Mouse (Mus musculus): Measurements from ENCODE around the gene Eef1a2.

Gene Eef1a2

DNA sequence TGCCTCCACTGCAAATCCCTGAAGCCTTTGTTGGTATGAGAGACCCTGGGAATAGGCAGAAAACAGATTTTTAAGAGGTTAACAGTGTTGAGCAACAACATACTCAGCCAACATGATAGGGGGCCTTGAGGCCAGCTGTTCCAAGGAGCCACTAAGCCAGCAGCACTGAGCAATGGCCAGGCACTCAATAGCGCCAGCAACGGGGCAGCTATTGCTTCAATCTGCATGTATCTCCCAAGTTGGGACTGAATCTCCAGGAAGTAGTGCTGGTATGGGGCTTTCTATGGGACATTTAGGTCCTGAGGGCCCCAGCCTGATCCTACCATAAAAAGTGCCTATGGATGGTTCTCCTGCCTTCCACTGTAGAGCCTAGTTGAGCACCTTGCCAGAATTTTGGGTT lies 1.7 kb upstream of the Eef1a2 start:
- DNase-seq (ENCODE audit: low spot score) = no peak

DNA sequence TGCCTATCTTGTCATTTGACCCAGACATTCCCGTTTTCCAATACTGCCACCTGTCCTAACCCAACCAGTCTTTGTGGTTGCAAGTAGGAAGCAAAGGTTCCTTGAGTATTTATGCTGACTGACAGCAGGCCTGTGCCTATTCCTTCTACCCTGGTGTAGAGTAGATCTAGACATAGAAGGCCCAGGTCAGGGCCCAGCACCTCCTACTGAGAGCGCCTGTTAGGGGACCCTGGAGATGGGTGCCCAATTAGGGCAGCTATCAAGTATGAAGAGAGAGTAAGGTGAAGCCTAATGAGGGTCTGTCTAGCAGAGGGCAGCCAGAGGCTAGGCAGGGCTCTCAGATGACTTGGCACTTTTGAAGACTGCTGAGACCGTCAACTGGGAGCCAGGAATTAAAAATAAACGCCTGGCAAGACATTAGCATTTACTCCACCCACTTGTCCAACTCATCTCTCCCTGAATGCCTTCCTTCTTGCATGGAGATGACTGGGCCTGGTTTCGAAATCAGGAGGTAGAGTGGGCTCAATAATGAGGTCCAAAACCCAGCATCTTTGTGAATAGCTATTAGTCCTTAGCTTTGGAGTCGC lies 995 bp upstream of the Eef1a2 start:
- no peak for DNase-seq (ENCODE audit: low spot score)

DNA sequence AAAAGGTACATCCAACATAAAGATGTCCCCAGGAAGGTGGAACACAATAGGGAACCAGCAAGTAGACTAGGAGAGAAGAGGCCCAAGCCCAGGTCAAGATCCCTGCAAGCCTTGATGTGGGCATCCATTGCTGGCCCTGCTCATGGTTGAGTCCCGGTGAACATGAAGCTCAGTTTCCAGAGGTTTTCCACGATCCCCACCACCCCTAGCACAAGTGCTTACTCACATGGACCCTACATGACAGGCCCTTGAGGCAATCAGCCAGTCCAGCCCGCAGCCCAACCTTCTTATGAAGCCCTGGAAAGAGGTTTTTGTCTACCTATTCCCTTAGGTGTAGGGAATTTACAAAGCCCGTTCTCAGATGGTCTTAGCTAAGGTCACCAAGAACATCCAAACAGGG lies 366 bp upstream of the Eef1a2 start:
- no peak for DNase-seq (ENCODE audit: low spot score)

DNA sequence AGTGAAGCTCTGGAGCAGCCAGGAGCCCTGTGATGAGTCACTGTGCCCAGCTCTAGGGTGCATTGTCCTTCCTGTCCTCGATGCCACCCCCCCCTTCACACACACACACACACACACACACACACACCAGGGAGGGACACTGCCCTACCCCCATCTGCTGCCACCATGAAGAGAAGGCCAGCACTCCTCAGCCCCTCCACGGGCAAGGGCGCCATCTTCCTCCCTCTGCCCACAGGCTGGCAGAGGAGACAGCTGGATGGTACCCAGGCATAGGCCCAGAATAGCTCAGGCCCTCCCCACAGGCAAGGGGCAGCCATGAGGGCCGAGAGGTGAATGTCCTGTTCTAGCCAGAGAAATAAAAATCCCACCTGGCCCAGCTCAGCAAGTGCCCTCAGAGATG lies 1.0 kb downstream of the Eef1a2 start:
- no peak for DNase-seq (ENCODE audit: low spot score)

DNA sequence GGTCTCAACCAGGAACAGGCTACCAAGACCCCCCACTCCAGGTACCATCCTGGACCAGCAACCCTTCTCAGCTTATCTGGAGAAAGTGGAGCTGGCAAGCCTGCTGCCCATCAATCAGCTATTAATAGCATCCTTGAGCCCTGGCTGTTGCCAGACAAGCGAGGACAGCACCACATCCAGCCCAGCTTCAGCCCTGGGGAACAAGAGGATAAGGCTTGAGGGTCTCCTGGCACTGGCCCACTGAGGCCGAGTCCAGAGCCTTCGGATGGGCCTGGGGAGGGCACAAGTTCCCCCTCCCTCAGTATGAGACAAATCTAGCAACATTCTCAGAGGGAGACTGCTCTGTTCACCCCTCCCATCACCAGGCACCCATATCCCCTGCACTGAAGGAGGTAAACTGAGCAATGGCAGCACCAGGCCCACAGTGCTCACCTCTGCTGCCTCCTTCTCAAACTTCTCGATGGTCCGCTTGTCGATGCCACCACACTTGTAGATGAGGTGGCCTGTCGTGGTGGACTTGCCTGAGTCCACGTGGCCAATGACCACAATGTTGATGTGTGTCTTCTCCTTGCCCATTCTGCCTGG lies 1.9 kb downstream of the Eef1a2 start:
- no peak for DNase-seq (ENCODE audit: low spot score)

DNA sequence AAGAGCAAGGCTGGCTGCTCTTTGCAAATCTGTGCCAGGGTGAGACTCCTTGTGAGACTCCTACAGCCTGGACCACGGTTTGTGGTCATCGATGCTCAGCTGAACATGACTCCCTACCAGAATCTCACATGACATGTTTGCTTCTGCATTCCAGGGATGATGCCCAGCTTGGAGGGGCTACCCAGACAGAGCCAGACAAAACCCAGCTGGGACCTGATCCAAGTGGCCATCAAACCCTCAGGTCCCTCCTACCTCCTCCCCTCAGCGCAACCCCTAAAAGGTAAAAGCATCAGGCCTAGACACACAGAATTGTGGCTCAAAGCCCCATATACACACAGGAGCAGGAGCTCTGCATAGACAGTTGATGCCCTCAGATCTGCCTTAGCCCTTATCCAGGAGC lies 2.5 kb downstream of the Eef1a2 start:
- no peak for DNase-seq (ENCODE audit: low spot score)

DNA sequence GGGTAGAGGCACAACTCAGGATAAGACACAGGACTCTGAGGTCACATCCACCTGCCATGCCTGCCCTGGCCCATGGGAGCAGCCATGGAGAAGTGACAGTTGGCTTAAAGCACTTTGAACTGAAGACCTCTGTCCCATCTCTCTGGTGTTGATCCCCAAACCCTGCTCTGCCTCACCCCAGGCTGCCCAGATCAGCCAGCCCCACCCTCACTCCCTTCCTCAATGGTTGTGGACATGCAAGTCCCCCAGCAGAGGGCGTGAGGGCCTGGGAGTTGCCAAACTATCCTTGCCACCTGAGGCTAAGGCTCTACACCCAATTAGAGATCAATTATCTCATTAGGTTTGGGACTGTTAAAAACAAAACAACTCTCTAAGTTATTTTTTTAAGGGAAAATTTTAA lies 3.0 kb downstream of the Eef1a2 start:
- no peak for DNase-seq (ENCODE audit: low spot score)

DNA sequence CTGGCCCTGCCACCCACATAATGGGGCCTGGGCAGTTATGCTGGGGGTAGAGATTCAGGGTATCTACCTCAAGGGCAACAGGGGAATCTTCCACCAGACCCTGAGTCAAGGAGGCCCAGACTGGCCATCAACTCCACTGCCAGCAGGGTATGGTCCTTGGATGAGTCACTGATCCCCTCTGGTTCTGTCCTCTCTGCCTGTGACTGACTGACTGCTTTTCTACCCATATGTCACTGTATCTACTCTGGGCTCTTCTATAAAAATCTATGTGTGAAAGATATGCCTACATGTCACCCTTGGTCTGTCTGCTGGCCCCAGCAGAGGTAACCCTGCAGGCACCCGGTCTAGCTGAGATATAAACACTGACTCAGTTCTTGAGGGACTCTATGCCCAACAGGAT lies 3.7 kb downstream of the Eef1a2 start:
- no peak for DNase-seq (ENCODE audit: low spot score)

DNA sequence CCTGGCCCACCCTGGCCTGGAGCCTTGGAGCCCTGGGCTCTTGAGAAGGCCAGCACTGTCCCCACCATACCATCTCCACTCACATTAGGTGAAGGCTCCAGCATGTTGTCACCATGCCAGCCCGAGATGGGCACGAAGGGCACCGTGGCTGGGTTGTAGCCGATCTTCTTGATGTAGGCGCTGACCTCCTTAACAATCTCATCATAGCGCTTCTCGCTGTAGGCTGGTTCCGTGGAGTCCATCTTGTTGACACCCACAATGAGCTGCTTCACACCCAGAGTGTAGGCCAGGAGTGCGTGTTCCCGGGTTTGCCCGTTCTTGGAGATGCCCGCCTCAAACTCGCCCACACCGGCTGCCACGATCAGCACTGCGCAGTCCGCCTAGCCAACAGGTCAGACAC lies 4.1 kb downstream of the Eef1a2 start:
- peak; percentile 15 for DNase-seq (ENCODE audit: low spot score)

DNA sequence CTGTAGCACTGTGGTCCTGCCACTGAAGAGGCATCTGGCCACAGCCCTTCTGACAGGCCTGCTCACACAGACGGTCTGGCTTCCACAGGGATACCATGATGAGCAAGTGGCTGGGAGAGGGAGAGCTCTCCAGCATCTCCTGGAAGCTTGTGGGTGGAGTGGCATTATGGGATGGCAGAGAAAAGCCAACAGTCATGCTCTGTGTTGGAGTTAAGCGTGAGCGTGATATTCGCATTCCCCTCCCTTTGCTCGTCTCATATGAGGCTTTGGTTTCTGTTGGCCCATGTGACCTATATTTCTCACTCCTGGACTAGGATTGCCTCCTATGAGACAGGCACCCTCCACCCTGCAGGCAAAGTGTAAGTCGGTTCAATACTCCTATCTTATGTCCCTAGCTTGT lies 6.5 kb downstream of the Eef1a2 start:
- DNase-seq (ENCODE audit: low spot score) = peak; percentile 50

DNA sequence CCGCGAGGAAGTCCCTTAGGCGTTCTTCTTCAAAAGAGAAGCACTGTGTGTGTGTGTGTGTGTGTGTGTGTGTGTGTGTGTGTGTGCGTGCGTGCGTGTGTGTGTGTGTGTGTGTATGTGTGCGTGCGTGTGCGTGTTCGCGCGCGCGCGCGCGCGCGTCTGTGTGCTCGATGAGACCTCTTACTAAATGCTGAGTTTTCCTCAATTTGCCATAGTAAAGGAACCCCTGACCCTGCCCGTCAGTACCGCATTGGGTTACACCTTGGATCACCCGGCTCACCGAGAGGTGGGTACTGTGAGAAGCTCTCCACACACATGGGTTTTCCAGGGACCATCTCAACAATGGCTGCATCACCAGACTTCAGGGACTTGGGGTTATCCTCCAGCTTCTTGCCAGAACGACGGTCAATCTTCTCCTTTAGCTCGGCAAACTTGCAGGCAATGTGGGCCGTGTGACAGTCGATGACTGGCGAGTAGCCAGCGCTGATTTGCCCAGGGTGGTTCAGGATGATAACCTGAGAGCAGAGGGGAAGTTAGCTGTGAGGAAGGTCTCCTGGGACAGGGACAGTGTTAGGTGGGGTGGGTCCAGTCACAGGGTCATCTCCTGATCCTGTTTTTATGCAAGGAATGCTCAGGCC lies 8.4 kb downstream of the Eef1a2 start:
- no peak for DNase-seq (ENCODE audit: low spot score)

DNA sequence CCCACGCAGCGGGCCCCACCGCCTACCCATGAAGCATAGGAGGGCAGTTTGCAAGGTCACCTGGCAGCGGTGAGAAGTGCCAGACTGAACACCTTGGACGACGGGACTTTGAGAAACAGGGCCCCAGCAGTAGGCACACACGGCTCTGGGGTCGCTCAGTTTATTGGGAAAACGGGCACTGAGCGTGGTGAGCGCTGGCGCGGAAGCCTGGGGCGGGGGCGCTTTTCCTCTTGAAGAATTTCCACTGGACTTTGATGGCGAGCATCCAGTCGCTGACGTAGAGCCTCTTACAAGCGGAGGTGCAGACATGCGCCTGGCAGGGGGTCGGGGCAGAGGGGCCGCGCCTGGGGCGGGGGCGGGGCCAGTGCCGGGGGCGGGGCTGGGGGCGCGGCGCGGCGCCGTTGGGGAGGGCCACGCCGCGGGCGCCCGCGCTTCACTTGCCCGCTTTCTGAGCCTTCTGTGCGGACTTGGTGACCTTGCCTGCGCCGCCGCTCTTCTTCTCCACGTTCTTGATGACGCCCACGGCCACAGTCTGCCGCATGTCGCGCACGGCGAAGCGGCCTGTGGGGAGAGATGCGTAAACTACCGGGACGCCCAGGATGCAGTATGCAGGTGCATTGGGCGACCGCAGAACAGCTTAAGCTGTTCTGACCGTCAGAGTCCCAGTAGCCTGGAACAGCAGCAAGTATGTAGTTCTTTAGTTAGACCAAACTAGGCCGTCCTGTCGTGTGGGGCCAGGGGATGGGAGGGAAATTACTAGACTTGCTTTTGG lies 9.1 kb downstream of the Eef1a2 start:
- no peak for DNase-seq (ENCODE audit: low spot score)

DNA sequence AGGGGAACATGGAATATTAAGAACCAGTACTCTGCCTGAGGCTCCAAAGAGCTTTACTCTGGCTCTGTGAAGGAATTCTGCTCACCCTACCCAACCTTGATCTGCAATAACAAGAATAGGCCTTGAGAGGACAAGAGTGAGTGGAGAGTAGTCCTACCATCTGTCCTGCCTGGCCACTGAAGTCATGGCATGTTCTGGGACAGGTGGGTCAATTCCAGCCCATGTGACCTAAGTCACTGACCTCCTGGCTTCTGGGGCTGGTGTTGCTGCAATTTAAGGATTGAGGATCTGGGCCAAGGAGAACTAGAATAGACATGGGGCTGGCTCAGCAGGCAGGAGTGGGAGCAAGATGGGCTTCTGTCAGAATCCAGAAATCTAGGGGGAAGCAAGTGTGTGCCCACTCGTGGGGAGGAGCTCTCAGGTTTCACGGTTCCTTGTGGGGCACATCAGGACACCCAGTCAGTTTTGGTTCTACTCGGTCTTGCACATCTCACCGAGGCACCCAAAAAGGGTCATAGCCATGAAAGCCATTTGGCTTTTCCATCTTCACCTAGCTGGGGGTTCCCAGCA lies 9.8 kb downstream of the Eef1a2 start:
- DNase-seq (ENCODE audit: low spot score) = no peak

DNA sequence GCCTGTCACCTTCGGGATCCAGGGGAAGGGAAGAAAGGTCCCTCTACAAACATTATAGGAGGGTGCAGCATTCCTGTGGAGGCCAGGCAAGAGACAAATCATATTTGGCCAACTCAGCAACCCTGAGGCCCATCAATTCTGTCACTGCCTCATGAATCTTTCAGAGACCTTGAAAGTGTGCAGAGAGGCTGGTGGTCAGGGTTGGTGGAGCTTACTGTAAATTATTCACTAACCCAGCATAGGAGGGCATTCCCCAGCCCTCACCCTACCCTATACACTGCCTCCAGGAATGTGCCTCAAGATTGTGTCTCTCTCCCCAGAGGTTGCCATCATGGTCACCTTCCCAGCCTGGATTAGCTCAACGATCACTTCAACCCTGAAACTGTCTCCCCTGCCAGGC lies 12.1 kb downstream of the Eef1a2 start:
- no peak for DNase-seq (ENCODE audit: low spot score)

DNA sequence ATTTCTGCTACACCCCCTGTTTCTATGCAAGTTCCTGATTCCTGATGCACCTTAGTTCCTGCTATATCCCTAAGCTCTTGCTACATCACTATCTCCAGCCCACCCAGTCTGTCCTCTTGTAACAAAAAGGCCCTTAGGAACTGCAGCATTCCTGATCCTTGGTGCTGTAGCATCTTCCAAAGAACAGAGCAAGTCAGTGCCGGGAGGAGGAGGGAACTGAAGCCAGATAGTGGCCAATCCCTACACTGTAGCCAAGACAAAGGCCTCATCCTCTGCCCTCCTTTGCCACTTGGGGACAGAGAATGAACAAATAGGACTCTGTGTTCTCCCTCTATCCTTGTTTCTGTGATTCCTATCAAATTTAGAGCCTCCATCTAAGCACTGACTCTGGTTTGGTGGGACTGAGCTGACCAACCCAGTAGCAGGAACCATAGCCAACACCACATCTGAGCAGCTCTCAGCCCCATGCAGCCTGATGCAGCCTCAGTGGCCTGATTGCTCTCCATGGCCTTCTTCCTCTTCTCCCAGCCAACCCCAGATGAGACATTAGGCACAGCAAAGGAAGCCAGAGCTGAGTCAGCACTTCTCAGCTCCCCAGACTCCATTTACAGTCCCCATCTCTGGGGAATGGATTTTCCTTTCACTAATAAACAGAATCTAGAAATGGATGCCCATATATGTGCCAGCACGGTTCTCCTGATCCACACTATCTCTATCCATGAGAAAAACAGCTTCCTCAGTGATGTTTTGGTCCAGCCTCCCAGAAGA lies 13.1 kb downstream of the Eef1a2 start:
- DNase-seq (ENCODE audit: low spot score) = no peak

DNA sequence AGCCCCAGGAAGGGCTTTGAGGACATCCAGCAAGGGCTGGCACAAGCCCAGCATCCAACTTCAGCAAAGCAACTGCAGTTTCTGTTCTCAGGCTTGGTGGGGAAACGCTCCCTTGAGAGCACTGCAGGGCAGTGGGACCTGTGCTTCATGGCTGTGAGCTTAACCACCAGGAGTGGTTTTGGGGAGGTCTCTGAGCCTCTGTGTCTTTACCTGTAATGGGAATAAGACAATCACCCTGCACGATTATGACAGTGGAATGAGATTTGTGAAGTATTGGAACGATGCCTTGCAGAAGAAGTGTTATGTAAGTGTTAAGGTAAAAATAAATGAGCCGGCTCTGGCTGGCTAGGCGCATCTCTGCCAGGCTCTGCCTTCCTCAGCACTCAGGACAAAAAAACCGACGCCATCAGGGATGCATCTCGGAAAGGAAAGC lies 14.1 kb downstream of the Eef1a2 start:
- DNase-seq (ENCODE audit: low spot score) = no peak

DNA sequence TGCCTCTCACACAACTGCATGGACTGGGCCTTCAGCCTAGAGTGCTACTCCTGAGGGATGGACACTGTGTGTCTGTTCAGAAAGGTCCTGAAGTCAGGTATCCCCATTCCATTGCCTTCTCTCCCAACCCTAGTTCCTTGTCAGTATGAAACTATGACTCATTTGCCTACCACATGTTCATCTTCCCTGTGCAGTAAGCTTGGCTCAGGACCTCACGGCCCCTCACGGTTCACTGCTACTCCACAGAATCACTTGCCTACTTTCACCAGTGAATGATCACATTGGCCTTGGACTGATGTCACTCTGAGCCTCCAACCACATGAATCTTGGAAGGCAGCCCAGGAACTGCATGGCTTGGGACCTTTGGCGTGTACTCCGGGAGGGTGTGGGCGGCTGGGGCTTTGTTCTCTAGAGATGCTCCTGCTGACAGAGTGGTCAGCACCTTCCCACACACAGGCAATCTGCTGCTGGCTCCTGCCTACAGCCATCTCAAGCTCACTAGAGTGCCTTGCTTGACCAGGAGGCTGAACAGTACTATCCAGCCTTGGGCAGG lies 17.1 kb downstream of the Eef1a2 start:
- DNase-seq (ENCODE audit: low spot score) = no peak

DNA sequence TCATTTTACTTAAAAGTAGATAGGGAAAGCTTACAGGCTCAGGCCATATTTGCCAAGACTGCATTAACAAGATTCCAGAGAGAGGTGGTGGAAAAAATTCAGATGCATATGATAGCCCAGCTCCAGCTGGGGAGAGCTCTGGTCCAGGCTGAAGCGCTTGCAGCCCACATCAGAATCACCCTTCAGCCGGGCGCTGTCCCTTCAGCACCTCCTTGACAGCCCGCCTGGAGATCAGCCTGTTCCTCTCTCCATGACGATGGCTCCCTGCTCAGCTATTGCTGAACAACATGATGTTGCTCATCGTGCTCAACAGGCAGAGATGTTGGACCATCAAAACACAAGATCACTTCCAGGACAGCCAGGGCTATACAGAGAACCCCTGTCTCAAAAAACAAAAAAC lies 19.9 kb downstream of the Eef1a2 start:
- no peak for DNase-seq (ENCODE audit: low spot score)

DNA sequence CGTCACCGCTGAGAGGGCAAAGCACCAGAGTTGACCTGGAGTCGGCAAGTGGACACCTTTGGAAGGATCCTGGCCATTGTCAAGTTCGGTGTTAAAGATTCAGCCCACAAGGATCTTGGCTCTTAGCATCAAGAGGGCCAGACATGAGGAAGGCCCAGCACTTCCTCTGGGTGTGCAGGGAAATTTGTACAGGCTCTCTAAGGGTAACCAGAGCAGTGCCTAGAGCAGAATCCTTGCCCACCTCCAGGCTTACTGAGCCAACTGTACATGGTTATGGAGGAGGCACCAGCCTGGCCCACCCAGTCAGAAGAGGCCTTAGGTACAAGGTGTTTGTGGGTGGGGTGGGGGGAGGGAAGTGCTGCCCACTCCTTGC lies 21.4 kb downstream of the Eef1a2 start:
- no peak for DNase-seq (ENCODE audit: low spot score)

DNA sequence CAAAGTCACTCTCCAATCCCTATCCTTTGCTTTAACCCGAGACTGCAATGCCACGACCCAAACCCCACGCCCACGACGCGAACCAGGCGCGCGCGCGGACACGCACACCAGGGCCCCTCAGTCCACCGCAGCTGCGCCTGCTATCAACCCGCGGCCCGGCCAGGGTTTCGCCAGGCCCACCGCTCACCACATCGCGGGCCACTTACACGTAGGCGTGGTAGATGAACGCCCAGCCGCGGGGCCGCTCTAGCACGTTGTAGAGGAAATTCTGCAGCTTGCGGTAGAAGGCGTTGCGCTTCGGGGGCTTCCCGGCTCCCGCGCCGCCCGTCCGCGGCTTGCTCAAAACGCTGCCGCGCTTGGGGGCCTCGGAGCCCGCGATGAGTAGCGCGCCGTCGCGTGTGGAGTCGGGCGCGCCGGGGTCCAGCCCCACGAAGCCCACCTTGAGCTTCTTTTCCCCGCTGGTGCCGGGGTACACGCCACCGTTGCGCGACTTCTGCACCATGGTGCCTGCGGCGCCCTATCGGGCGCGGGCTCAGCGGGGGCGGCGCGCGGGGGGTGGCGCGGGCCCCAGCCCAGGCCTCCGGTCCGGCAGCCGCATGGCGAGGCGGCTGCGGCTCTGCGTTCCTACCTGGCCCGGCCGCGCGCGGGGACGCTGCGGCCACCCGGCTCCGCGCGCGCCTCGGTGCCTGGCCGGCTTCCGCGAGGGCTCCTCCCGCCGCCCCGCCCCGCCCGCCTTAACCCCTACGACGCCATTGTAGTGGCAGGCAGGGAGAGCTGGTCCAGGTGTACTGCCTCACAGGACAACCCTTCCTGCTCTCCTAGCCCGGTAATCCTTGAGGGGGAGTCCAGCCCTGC lies 22.0 kb downstream of the Eef1a2 start, which contains the start of gene Kcnq2:
Kcnq2 (minus strand) TSS at position 710 of the 855 bp plus-strand sequence.
- no peak for DNase-seq (ENCODE audit: low spot score)
